Mouse (Mus musculus): ENCODE results near the gene Taf9b. TPM values are rescaled to one million over a fixed set of nuclear protein-coding genes. Genes with fewer than 3 reads are reported as not detected.

The Taf9b gene
- polyA plus RNA-seq, 1 experiment from 2014 or later, result 21.4 TPM

DNA sequence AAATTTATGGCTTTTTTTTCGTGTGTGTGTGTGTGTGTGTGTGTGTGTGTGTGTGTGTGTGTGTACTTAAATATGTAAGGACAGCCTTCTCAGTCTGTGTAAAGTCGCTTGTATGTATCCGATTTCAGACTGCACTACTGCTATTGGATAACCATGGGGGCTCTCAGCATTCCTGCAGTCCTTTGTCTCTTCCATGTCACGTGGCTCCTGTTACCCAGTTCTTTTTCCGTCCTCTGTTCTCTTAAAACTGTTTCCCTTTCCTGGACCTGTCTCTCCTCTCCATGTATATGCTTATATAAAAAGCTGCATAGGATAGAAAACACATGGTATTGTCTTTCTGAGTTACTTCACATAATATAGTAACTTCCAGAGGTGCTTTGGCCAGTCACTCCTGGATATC lies 35.3 kb downstream of the Taf9b start:
- peak overlapping the region; percentile 89 for H3K27ac ChIP-seq (replicated peaks)
- no peaks in the 10 kb centered on the region for H3K27me3 ChIP-seq (replicated peaks)
- H3K4me1 ChIP-seq, result peaks cover 24% of the 10 kb centered on the region
- 25% methylated on average over 5 of the region's 5 CpGs for WGBS
- no peaks in the 10 kb centered on the region for H3K9me3 ChIP-seq (replicated peaks)
- no peaks in the 10 kb centered on the region for H3K36me3 ChIP-seq
- no peak overlapping the region for H3K4me3 ChIP-seq (replicated peaks)
- H3K4me2 ChIP-seq, result peak overlapping the region; percentile 52
- no peak for ATAC-seq (ENCODE audit: low FRiP score)
- no peak overlapping the region for H3K9ac ChIP-seq (replicated peaks)

DNA sequence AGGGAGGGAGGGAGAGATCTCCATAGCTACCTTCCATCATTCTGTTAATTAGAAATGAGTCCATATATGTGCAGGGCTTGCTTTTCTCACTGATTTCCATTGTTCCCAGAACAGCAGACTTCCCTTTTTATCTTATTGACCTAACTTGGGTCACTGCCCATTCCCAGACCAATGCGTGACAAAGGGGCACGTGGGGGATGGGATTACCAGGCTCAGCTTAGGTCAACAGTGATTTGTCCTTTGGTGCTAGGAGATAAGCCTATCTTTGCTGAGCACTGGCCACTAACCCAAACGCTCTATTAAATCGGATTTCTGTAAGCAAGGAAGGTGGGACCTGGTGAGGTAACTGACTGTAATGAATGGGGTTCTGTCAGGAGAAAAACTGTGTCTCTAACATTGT lies 36.7 kb downstream of the Taf9b start:
- no peak for ATAC-seq (ENCODE audit: low FRiP score)
- WGBS, result 43% methylated on average over 4 of the region's 4 CpGs

DNA sequence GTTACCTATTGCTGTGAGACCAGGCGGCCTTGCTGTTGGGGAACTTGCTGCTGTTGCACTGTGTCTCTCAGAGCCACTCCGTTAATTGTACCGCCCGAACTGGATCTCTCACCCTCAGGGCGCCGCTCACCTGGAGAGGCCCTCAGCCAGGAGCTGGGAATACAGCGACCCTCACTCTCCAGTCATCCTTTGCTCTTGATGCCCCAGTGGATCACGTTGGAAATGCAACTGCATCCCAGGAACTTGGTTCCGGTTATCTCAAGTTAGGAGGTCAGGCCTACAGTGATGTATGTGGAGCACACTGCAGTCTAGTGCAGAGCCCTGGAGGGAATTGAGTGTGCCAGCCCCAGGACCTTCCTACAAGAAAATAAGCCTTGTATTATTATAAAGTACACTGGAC lies 44.6 kb downstream of the Taf9b start:
- no peaks in the 10 kb centered on the region for H3K9me3 ChIP-seq (replicated peaks)
- no peak overlapping the region for H3K4me2 ChIP-seq
- no peak for ATAC-seq (ENCODE audit: low FRiP score)
- H3K36me3 ChIP-seq, result no peaks in the 10 kb centered on the region
- H3K27me3 ChIP-seq (replicated peaks), result no peaks in the 10 kb centered on the region
- no peaks in the 10 kb centered on the region for H3K4me1 ChIP-seq
- no peak overlapping the region for H3K9ac ChIP-seq (replicated peaks)
- WGBS, result 61% methylated on average over 9 of the region's 9 CpGs
- no peak overlapping the region for H3K27ac ChIP-seq (replicated peaks)
- no peak overlapping the region for H3K4me3 ChIP-seq (replicated peaks)

More for the DNA sequence above, 36.7 kb downstream of the Taf9b start:
- Histone ChIP-seq H3K36me3 (no peaks in the 10 kb centered on the region), H3K27ac (replicated peaks) (no peak overlapping the region), H3K9ac (replicated peaks) (no peak overlapping the region), H3K27me3 (replicated peaks) (no peaks in the 10 kb centered on the region), H3K4me2 (no peak overlapping the region), H3K4me1 (peaks cover 20% of the 10 kb centered on the region), H3K4me3 (replicated peaks) (no peak overlapping the region), H3K9me3 (replicated peaks) (no peaks in the 10 kb centered on the region)

DNA sequence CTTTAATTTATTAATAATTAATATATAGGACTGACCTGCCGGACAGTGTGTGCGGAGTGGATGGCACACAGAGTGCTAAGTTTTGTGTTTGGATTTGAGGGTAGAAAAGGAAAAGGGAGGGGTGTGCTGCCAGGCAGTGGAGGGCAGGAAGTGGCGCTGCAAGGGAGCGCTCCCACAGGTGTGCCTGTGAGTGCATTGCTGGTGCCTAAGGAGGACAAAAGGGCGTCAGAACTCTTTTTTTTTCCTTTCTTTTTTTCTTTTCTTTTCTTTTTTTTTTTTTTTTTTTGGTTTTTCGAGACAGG lies 49.2 kb downstream of the Taf9b start:
- WGBS, result 63% methylated on average over 5 of the region's 6 CpGs
- peak overlapping the region; percentile 31; the same call in 1 of the 2 replicates for H3K4me3 ChIP-seq (replicated peaks)
- peak overlapping the region; percentile 54 for H3K4me2 ChIP-seq
- no peaks in the 10 kb centered on the region for H3K4me1 ChIP-seq
- H3K9ac ChIP-seq (replicated peaks), result no peak overlapping the region
- H3K27me3 ChIP-seq (replicated peaks), result no peaks in the 10 kb centered on the region
- H3K36me3 ChIP-seq, result no peaks in the 10 kb centered on the region
- H3K27ac ChIP-seq (replicated peaks), result no peak overlapping the region
- no peaks in the 10 kb centered on the region for H3K9me3 ChIP-seq (replicated peaks)
- ATAC-seq (ENCODE audit: low FRiP score), result no peak

DNA sequence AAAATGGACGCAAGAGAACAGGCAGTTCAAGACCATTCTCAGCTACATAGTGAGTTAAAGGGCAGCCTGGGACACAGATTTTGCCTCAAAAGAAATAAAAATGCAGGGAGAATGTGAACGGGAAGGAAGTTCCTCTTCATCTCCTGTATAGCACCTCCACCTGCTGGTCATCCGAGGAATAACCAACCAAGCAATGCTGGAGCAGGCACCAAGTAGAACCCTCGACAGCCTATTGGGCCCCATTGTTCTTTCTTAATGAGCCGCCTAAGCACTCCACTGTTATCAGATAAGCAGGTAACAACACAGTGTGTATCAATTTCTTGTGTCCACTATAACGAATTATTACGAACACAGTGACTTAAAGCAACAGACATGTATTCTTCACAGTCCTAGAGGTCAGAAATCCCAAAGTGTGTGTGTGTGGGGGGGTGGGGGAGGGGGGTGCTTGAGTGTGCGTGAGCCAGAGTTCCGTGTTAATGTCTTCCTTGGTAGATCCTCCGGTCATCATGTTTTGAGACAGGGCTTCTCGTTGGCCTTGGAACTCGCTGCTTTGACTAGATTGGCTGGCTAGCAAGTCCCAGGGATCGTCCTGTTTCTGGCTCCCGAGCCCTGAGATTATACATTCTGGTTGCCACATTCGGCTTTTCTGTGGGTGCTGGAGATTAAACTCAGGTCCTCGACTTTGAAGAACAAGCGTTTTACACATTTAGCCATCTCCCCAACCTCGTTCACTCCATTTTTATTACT lies 49.7 kb downstream of the Taf9b start:
- Histone ChIP-seq H3K9me3 (replicated peaks) (no peaks in the 10 kb centered on the region), H3K4me1 (no peaks in the 10 kb centered on the region), H3K36me3 (no peaks in the 10 kb centered on the region), H3K9ac (replicated peaks) (no peak overlapping the region), H3K27ac (replicated peaks) (no peak overlapping the region), H3K27me3 (replicated peaks) (no peaks in the 10 kb centered on the region), H3K4me2 (peak overlapping the region; percentile 54), H3K4me3 (replicated peaks) (peak overlapping the region; percentile 31)
- WGBS, result 25% methylated on average over 18 of the region's 18 CpGs
- ATAC-seq (ENCODE audit: low FRiP score), result peak; percentile 93

DNA sequence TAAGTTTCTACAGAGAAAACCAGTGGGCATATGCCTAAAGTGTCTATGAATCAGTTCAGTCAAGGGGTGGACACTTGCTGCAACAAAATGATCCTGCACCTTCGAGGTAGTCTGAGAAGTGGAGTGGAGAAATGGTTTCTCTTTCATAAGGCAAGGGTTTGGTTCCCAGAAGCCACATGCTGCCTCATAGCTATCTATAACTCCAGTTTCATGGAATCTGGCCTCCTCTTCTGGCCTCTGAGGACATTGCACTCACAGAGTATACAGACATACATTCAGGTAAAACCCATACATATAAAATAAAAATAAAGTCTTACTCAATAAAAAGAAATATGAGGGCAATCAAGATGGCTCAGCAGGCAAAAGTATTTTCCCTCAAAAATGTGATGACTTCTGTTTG lies 55.9 kb downstream of the Taf9b start:
- no peak for ATAC-seq (ENCODE audit: low FRiP score)
- WGBS, result 83% methylated on average over 1 of the region's 1 CpGs
- no peak overlapping the region for H3K9ac ChIP-seq (replicated peaks)
- H3K4me2 ChIP-seq, result no peak overlapping the region
- no peak overlapping the region for H3K4me3 ChIP-seq (replicated peaks)
- H3K27me3 ChIP-seq (replicated peaks), result no peaks in the 10 kb centered on the region
- H3K9me3 ChIP-seq (replicated peaks), result no peaks in the 10 kb centered on the region
- no peaks in the 10 kb centered on the region for H3K36me3 ChIP-seq
- H3K27ac ChIP-seq (replicated peaks), result no peak overlapping the region
- no peaks in the 10 kb centered on the region for H3K4me1 ChIP-seq

DNA sequence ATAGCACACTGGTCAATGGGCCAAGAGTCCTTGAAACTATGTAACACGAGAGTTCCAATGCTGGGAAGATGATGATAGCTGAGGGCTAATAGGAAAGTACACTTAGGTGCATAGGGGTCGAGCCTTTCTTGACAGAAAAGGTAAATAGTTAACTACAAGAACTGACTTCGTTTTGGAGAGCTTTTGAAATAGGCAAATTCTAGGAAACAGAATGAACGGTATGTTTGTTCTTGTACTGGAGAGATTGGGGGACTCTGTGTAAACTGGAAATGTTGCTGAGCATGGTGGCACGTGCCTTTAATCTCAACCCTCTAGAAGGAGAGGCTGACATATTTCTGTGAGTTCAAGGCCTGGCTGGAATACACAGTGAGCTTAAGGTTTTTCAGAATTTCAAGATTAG lies 56.4 kb downstream of the Taf9b start:
- H3K27ac ChIP-seq (replicated peaks), result no peak overlapping the region
- H3K4me2 ChIP-seq, result no peak overlapping the region
- no peaks in the 10 kb centered on the region for H3K36me3 ChIP-seq
- no peak overlapping the region for H3K4me3 ChIP-seq (replicated peaks)
- no peaks in the 10 kb centered on the region for H3K9me3 ChIP-seq (replicated peaks)
- 75% methylated on average over 5 of the region's 5 CpGs for WGBS
- no peak for ATAC-seq (ENCODE audit: low FRiP score)
- no peaks in the 10 kb centered on the region for H3K4me1 ChIP-seq
- H3K27me3 ChIP-seq (replicated peaks), result no peaks in the 10 kb centered on the region
- no peak overlapping the region for H3K9ac ChIP-seq (replicated peaks)

DNA sequence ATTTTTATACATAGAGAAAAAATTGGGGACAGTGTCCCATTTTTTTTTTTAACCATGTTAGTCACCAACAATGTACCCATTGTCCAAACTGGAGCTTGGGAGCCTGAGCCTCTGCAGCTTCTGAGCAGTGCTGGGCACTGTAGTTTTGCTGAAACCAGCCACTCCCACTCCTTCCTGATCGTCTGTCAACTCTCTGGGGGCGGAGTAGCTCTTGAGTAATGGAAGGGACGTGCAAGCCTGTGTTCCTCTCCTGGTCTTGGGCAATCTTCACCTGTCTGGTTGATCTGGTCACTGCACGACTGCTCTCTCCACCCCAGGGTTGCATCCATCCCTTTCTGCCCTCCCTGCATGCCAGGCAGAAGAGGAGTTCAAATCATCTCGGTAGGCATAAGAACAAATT lies 57.0 kb downstream of the Taf9b start:
- ATAC-seq (ENCODE audit: low FRiP score), result no peak
- 48% methylated on average over 5 of the region's 5 CpGs for whole genome bisulfite sequencing
- no peaks in the 10 kb centered on the region for H3K36me3 ChIP-seq

More for the DNA sequence above, 57.0 kb downstream of the Taf9b start:
- Histone ChIP-seq H3K27ac (replicated peaks) (no peak overlapping the region), H3K4me2 (no peak overlapping the region), H3K27me3 (replicated peaks) (no peaks in the 10 kb centered on the region), H3K9me3 (replicated peaks) (no peaks in the 10 kb centered on the region), H3K4me1 (no peaks in the 10 kb centered on the region), H3K9ac (replicated peaks) (no peak overlapping the region), H3K4me3 (replicated peaks) (no peak overlapping the region)

Other genes with a start within 250 kb of the Taf9b start
- gene Magt1, start 209.3 kb downstream of the Taf9b start, polyA plus RNA-seq (2015; fragmentation: Nextera tagmentation; extraction: Ambion mirVana), result 20.0 and 28.4 TPM in 2 replicates
- gene Cox7b, start 205.5 kb downstream of the Taf9b start, polyA plus RNA-seq (2015; fragmentation: Nextera tagmentation; extraction: Ambion mirVana), result 449 and 530 TPM in 2 replicates
- gene Atp7a, start 193.9 kb downstream of the Taf9b start, polyA plus RNA-seq (2015; fragmentation: Nextera tagmentation; extraction: Ambion mirVana), result 9.5 and 11.8 TPM in 2 replicates
- 0.29 and 0.59 TPM in 2 replicates for gene Tlr13, start 78.0 kb downstream of the Taf9b start, polyA plus RNA-seq (2015; fragmentation: Nextera tagmentation; extraction: Ambion mirVana)
- gene Pgk1, start 34.1 kb downstream of the Taf9b start, polyA plus RNA-seq (2015; fragmentation: Nextera tagmentation; extraction: Ambion mirVana), result 288 and 308 TPM in 2 replicates
- not detected in 2 replicates for gene Fnd3c2, start 34.2 kb upstream of the Taf9b start, polyA plus RNA-seq (2015; fragmentation: Nextera tagmentation; extraction: Ambion mirVana)